Mouse (Mus musculus): ENCODE results near the gene Cpm. TPM values are rescaled to one million over a fixed set of nuclear protein-coding genes. Genes with fewer than 3 reads are reported as not detected.

The Cpm gene
- polyA plus RNA-seq, 1 experiment from 2014 or later: 5.4 TPM

- Histone ChIP-seq H3K4me3 (no peak overlapping the region), H3K9me3 (replicated peaks) (no peaks in the 10 kb centered on the region), H3K27me3 (ENCODE audit: low read depth, poor library complexity, severe bottlenecking) (no peaks in the 10 kb centered on the region), H3K36me3 (peaks cover 67% of the 10 kb centered on the region), H3K27ac (replicated peaks) (no peak overlapping the region), H3K4me1 (no peaks in the 10 kb centered on the region)
- no peak for DNase-seq (ENCODE audit: low spot score)
- 93% methylated on average over 11 of the region's 11 CpGs for WGBS
These were observed 60.2 kb downstream of the Cpm start for GRCm38 (mm10) chr10:117689297-117690100.

DNA sequence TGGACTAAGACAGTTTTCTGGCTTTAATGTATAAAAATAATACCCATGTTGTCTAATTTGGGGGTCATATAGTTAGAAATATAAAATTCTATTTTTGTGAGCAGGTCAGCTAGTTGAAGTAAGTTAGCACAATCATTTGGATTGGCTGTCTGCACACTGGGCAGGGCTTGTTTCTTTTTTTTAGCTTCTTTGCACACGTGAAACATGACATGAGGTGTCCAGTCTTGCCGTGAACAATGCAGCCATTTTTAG, 60.7 kb downstream of the Cpm start:
- no peaks in the 10 kb centered on the region for H3K27me3 ChIP-seq (ENCODE audit: low read depth, poor library complexity, severe bottlenecking)
- no peak overlapping the region for H3K27ac ChIP-seq (replicated peaks)
- no peak for DNase-seq (ENCODE audit: low spot score)
- no peak overlapping the region for H3K4me3 ChIP-seq
- H3K9me3 ChIP-seq (replicated peaks): no peaks in the 10 kb centered on the region
- WGBS: 89% methylated on average over 2 of the region's 2 CpGs
- no peaks in the 10 kb centered on the region for H3K4me1 ChIP-seq
- H3K36me3 ChIP-seq: peaks cover 72% of the 10 kb centered on the region

GRCm38 (mm10) chr10:117690770-117691296, 61.5 kb downstream of the Cpm start:
- 95% methylated on average over 3 of the region's 3 CpGs for WGBS
- Histone ChIP-seq H3K4me1 (no peaks in the 10 kb centered on the region), H3K9me3 (replicated peaks) (no peaks in the 10 kb centered on the region), H3K27ac (replicated peaks) (no peak overlapping the region), H3K4me3 (no peak overlapping the region), H3K36me3 (peaks cover 81% of the 10 kb centered on the region), H3K27me3 (ENCODE audit: low read depth, poor library complexity, severe bottlenecking) (no peaks in the 10 kb centered on the region)
- no peak for DNase-seq (ENCODE audit: low spot score)

DNA sequence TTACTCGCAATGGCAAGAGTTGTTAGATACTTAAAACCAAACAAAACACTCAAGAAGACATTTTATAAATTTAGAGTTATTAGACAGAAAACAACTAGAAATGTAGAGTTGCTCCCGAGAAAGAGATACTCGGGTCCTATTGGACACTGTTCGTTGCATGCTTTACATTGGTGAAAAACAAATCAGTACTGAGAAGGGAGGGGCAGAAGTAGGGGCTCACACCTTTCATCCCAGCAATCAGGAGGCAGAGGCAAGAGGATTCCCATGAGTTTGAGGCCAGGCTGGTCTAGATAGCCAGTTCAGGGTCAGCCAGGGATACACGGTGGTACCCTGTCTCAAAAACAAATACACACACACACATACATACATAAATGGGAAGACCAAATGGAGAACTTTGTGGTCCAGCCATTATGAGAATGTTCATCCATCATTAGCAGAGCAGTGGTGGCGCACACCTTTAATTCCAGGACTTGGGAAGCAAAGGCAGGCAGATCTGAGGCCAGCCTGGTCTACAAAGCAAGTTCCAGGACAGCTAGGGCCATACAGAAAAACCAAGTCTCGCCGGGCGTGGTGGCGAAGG, 62.2 kb downstream of the Cpm start:
- no peaks in the 10 kb centered on the region for H3K4me1 ChIP-seq
- no peak overlapping the region for H3K27ac ChIP-seq (replicated peaks)
- peaks cover 87% of the 10 kb centered on the region for H3K36me3 ChIP-seq
- no peaks in the 10 kb centered on the region for H3K9me3 ChIP-seq (replicated peaks)
- H3K27me3 ChIP-seq (ENCODE audit: low read depth, poor library complexity, severe bottlenecking): no peaks in the 10 kb centered on the region
- no peak for DNase-seq (ENCODE audit: low spot score)
- no peak overlapping the region for H3K4me3 ChIP-seq
- 97% methylated on average over 10 of the region's 10 CpGs for WGBS

DNA sequence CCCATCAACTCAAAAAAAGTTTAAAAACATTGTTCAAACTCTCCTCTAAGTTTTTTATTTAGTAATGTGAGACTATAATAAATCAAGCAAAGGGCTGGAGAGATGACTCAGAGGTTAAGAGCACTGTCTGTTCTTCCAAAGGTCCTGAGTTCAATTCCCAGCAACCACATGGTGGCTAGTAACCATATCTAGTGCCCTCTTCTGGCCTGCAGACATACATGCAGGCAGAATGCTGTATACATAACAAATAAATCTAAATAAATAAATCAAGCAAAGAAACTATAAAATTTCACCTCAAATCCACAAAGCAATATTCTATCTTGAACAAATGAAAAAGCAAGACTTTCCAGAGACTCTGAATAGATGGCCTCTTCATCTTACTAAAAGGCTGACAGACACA, 62.9 kb downstream of the Cpm start:
- Histone ChIP-seq H3K36me3 (peaks cover 94% of the 10 kb centered on the region), H3K9me3 (replicated peaks) (no peaks in the 10 kb centered on the region), H3K4me1 (no peaks in the 10 kb centered on the region), H3K27ac (replicated peaks) (no peak overlapping the region), H3K4me3 (no peak overlapping the region), H3K27me3 (ENCODE audit: low read depth, poor library complexity, severe bottlenecking) (no peaks in the 10 kb centered on the region)
- no peak for DNase-seq (ENCODE audit: low spot score)

DNA sequence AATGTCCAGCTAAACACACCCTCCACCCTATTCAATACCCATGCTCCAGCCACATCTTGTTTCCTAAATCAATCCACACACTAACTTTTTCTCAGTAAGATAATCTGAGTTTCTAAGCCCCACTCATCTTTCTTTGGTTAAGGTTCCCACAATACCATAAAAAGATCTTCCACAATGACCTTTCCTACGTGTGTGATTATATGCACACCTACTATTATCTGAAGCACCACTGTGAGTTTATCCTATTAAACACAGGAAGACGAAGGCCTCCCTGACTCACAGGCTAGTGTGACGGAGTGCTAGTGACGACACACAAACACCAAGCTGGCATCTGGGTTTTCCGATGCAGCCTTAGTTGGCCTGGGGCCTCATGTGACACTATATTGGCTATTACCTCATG, 63.7 kb downstream of the Cpm start:
- no peak for DNase-seq (ENCODE audit: low spot score)
- no peak overlapping the region for H3K27ac ChIP-seq (replicated peaks)
- WGBS: 94% methylated on average over 5 of the region's 5 CpGs
- H3K4me1 ChIP-seq: no peaks in the 10 kb centered on the region
- no peak overlapping the region for H3K4me3 ChIP-seq
- no peaks in the 10 kb centered on the region for H3K27me3 ChIP-seq (ENCODE audit: low read depth, poor library complexity, severe bottlenecking)
- peaks cover 97% of the 10 kb centered on the region for H3K36me3 ChIP-seq
- no peaks in the 10 kb centered on the region for H3K9me3 ChIP-seq (replicated peaks)

DNA sequence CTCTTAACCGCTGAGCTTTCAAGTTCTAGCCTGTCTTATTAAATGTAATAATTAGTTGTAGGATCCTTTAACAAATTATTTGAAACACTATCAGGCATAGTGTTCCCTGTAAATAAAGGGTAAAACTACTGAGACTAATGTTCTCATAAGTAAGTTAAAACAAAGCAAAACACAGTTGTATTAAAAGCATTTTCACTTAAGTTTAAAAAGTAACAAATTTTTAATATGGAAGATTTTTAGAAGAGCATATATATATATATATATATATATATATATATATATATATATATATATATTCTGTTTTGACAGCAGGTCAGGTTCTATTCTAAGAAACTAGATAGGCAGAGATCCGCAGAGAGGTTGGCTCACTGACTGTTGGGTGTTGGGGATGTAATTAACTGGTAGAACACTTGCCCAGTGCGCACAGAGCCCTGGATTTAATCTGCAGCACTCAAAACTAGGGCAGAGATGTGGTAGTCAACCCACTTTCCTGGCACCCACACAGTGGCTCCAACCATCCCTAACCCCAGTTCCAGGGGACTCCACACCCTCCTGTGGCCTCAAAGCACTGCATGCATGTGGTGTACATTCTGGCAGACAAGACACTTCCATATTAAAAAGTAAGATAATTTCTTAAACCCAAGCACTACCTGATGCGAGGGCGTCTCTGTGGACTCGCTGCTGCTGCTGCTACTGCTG, 65.1 kb downstream of the Cpm start:
- DNase-seq (ENCODE audit: low spot score): no peak
- H3K27ac ChIP-seq (replicated peaks): no peak overlapping the region
- H3K36me3 ChIP-seq: peaks cover 97% of the 10 kb centered on the region
- 95% methylated on average over 6 of the region's 6 CpGs for WGBS
- H3K9me3 ChIP-seq (replicated peaks): no peaks in the 10 kb centered on the region
- no peak overlapping the region for H3K4me3 ChIP-seq
- H3K4me1 ChIP-seq: no peaks in the 10 kb centered on the region
- H3K27me3 ChIP-seq (ENCODE audit: low read depth, poor library complexity, severe bottlenecking): no peaks in the 10 kb centered on the region

DNA sequence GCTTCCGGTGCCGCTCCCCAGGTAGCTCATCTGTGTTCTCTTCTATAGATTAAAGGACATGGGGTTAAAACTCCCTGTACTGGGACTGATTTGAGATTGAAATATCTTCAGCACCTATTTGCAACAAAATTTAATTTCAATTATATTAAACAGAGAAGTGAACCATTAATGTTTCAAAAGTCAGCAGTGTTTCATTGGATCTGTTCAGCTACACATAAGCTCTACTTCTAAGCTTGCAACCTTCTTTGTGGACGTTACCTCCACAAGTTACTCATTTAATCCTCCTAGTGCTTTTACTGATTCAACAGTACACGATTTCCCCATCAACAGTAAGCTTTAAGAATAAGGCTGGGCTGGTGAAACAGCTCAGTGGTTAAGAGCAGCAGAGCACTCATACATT, 65.7 kb downstream of the Cpm start:
- Histone ChIP-seq H3K9me3 (replicated peaks) (no peaks in the 10 kb centered on the region), H3K4me3 (no peak overlapping the region), H3K4me1 (no peaks in the 10 kb centered on the region), H3K27ac (replicated peaks) (no peak overlapping the region), H3K36me3 (peaks cover 97% of the 10 kb centered on the region), H3K27me3 (ENCODE audit: low read depth, poor library complexity, severe bottlenecking) (no peaks in the 10 kb centered on the region)
- no peak for DNase-seq (ENCODE audit: low spot score)
- WGBS: 95% methylated on average over 4 of the region's 4 CpGs

- DNase-seq (ENCODE audit: low spot score): no peak
- H3K27ac ChIP-seq (replicated peaks): no peak overlapping the region
- WGBS: 97% methylated on average over 4 of the region's 4 CpGs
- no peaks in the 10 kb centered on the region for H3K27me3 ChIP-seq (ENCODE audit: low read depth, poor library complexity, severe bottlenecking)
- H3K9me3 ChIP-seq (replicated peaks): no peaks in the 10 kb centered on the region
- peaks cover 97% of the 10 kb centered on the region for H3K36me3 ChIP-seq
- H3K4me1 ChIP-seq: no peaks in the 10 kb centered on the region
- no peak overlapping the region for H3K4me3 ChIP-seq
These were observed 66.3 kb downstream of the Cpm start for GRCm38 (mm10) chr10:117695605-117696004.

DNA sequence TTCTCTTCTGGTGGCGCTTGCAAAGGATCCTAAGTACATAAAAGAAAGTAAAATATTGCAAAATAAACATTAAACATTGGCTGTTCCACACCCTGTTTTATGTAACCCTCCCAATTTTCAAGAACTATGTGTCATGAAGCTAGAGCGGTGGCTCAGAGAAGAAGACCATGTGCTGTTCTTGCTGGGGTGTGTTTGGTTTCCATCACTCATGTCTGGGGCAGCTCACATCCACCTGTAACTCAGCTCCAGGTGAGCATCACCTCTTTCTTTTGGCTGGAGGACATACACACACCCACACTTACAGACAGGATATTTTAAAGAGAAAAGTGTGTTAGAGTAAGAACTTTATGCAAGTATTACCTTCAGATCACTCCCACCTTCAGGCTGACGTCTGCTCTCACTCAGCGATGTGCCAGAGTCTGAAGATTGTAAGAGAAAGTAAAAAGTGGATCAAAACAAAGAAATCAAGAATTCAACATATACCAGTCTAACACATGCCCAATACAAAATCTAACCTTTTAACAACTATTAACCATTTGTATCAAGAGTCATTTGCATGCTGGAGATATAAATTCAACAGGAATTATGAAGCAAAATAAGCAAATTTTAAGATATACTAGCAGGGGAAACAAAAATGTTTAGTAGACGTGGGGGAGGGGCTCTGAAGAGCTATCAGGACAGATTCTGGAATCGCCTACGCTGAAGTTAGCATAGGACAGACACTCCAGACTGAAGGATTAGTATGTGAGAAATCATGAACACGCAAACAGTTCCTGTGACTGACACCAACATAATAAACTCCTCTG, 66.9 kb downstream of the Cpm start:
- Histone ChIP-seq H3K9me3 (replicated peaks) (no peaks in the 10 kb centered on the region), H3K4me3 (no peak overlapping the region), H3K36me3 (peaks cover 97% of the 10 kb centered on the region), H3K27ac (replicated peaks) (no peak overlapping the region), H3K27me3 (ENCODE audit: low read depth, poor library complexity, severe bottlenecking) (no peaks in the 10 kb centered on the region), H3K4me1 (no peaks in the 10 kb centered on the region)
- WGBS: 94% methylated on average over 8 of the region's 8 CpGs
- no peak for DNase-seq (ENCODE audit: low spot score)

GRCm38 (mm10) chr10:117696827-117697560, 67.7 kb downstream of the Cpm start:
- Histone ChIP-seq H3K4me3 (no peak overlapping the region), H3K27me3 (ENCODE audit: low read depth, poor library complexity, severe bottlenecking) (no peaks in the 10 kb centered on the region), H3K36me3 (peaks cover 97% of the 10 kb centered on the region), H3K9me3 (replicated peaks) (no peaks in the 10 kb centered on the region), H3K4me1 (no peaks in the 10 kb centered on the region), H3K27ac (replicated peaks) (no peak overlapping the region)
- no peak for DNase-seq (ENCODE audit: low spot score)
- 95% methylated on average over 6 of the region's 6 CpGs for WGBS

- Histone ChIP-seq H3K27ac (replicated peaks) (no peak overlapping the region), H3K9me3 (replicated peaks) (no peaks in the 10 kb centered on the region), H3K27me3 (ENCODE audit: low read depth, poor library complexity, severe bottlenecking) (no peaks in the 10 kb centered on the region), H3K4me1 (no peaks in the 10 kb centered on the region), H3K36me3 (peaks cover 97% of the 10 kb centered on the region), H3K4me3 (no peak overlapping the region)
- WGBS: 89% methylated on average over 3 of the region's 3 CpGs
- DNase-seq (ENCODE audit: low spot score): no peak
These were observed 68.3 kb downstream of the Cpm start for GRCm38 (mm10) chr10:117697561-117698115.
